Mouse (Mus musculus) midbrain, embryonic 10.5 days (tissue): ENCODE measurements at regions not wholly inside any gene's neighbourhood (a gene's known extent, or its start where the extent isn't known, plus 50 kb on each side); places are given as distances from the start of the nearest gene placed in this dataset.

Experiments
- DNase-seq: peaks from one replicate; pipeline ENCODE4 v3.0.0-alpha.2; 2017; ENCODE audit warnings: low spot score
- H3K27ac ChIP-seq: fragments of 300-500 bp; sonication (generic); replicated peaks from 2 replicates; pipeline ENCODE4 v1.5.1; 2016; ENCODE audit warnings: mild to moderate bottlenecking
- H3K27me3 ChIP-seq: fragments of 300-500 bp; sonication (generic); 2 replicates; pipeline ENCODE4 v1.6.1; 2016; ENCODE audit warnings: low read depth, mild to moderate bottlenecking; ENCODE audit not compliant: poor library complexity, severe bottlenecking
- H3K36me3 ChIP-seq: fragments of 300-500 bp; sonication (generic); 2 replicates; pipeline ENCODE4 v1.6.1; 2016; ENCODE audit warnings: mild to moderate bottlenecking, moderate library complexity
- H3K4me1 ChIP-seq: fragments of 300-500 bp; sonication (generic); 2 replicates; pipeline ENCODE4 v1.6.1; 2016
- H3K4me3 ChIP-seq: fragments of 300-500 bp; sonication (generic); 2 replicates; pipeline ENCODE4 v1.5.1; 2016; ENCODE audit warnings: mild to moderate bottlenecking, moderate library complexity
- H3K9me3 ChIP-seq: fragments of 300-500 bp; sonication (generic); replicated peaks from 2 replicates; pipeline ENCODE4 v1.6.1; 2016; ENCODE audit warnings: mild to moderate bottlenecking
- WGBS: fragments of 180-500 bp; shearing (Covaris S2); methylation state at CpG from one replicate; pipeline ENCODE4 v1.1.7; 2016; 5-methylcytosine and 5-hydroxymethylcytosine counted together

GRCm38 (mm10) chr7:129441085-129441617, 150.5 kb upstream of the Wdr11 start:
- 45% methylated on average over 4 of the region's 4 CpGs for WGBS
- peaks cover 10% of the 10 kb centered on the region for H3K27me3 ChIP-seq
- no peak for DNase-seq
- H3K4me3 ChIP-seq: no peak overlapping the region
- H3K4me1 ChIP-seq: peaks cover 22% of the 10 kb centered on the region
- no peaks in the 10 kb centered on the region for H3K9me3 ChIP-seq
- no peak overlapping the region for H3K27ac ChIP-seq
- H3K36me3 ChIP-seq: no peaks in the 10 kb centered on the region

GRCm38 (mm10) chr7:129469496-129469895, 122.2 kb upstream of the Wdr11 start:
- Histone ChIP-seq H3K4me1 (0 out of 2 replicates have a peak, but pooled peaks cover 4% of the 10 kb centered on the region), H3K9me3 (no peaks in the 10 kb centered on the region), H3K36me3 (no peaks in the 10 kb centered on the region), H3K27me3 (no peaks in the 10 kb centered on the region), H3K4me3 (no peak overlapping the region), H3K27ac (no peak overlapping the region)
- peak; percentile 53 for DNase-seq
- 11% methylated on average over 3 of the region's 3 CpGs for WGBS

GRCm38 (mm10) chr7:129483736-129484135, 107.9 kb upstream of the Wdr11 start:
- H3K9me3 ChIP-seq: no peaks in the 10 kb centered on the region; the same call in 1 of the 2 replicates
- no peaks in the 10 kb centered on the region for H3K27me3 ChIP-seq
- H3K4me3 ChIP-seq: no peak overlapping the region
- DNase-seq: no peak
- 87% methylated on average over 5 of the region's 5 CpGs for WGBS
- no peak overlapping the region for H3K27ac ChIP-seq
- no peaks in the 10 kb centered on the region for H3K36me3 ChIP-seq
- no peaks in the 10 kb centered on the region for H3K4me1 ChIP-seq

GRCm38 (mm10) chr7:129506894-129507293, 84.8 kb upstream of the Wdr11 start:
- Histone ChIP-seq H3K27me3 (no peaks in the 10 kb centered on the region), H3K4me1 (no peaks in the 10 kb centered on the region; the same call in 1 of the 2 replicates), H3K27ac (no peak overlapping the region), H3K9me3 (no peaks in the 10 kb centered on the region), H3K36me3 (no peaks in the 10 kb centered on the region), H3K4me3 (no peak overlapping the region)
- no peak for DNase-seq
- whole genome bisulfite sequencing: 20% methylated on average over 2 of the region's 2 CpGs

GRCm38 (mm10) chr7:129509631-129510132, 82.0 kb upstream of the Wdr11 start:
- no peak for DNase-seq
- H3K27ac ChIP-seq: no peak overlapping the region

GRCm38 (mm10) chr7:129514619-129515018, 77.0 kb upstream of the Wdr11 start:
- Histone ChIP-seq H3K27me3 (no peaks in the 10 kb centered on the region), H3K9me3 (peaks cover 6% of the 10 kb centered on the region; the same call in 1 of the 2 replicates), H3K4me3 (no peak overlapping the region), H3K4me1 (peaks cover 4% of the 10 kb centered on the region), H3K36me3 (no peaks in the 10 kb centered on the region), H3K27ac (no peak overlapping the region)
- WGBS: 70% methylated on average over 7 of the region's 7 CpGs
- DNase-seq: no peak

More at GRCm38 (mm10) chr7:129509631-129510132, 82.0 kb upstream of the Wdr11 start:
- WGBS: 81% methylated on average over 10 of the region's 10 CpGs
- Histone ChIP-seq H3K27me3 (no peaks in the 10 kb centered on the region), H3K36me3 (no peaks in the 10 kb centered on the region), H3K4me3 (no peak overlapping the region), H3K4me1 (peaks cover 3% of the 10 kb centered on the region), H3K9me3 (no peaks in the 10 kb centered on the region)

- Histone ChIP-seq H3K4me3 (no peak overlapping the region), H3K27ac (no peak overlapping the region), H3K4me1 (0 out of 2 replicates have a peak, but pooled peaks cover 4% of the 10 kb centered on the region), H3K36me3 (no peaks in the 10 kb centered on the region), H3K27me3 (no peaks in the 10 kb centered on the region), H3K9me3 (peaks cover 2% of the 10 kb centered on the region; the same call in 1 of the 2 replicates)
- WGBS: 87% methylated on average over 1 of the region's 1 CpGs
- DNase-seq: no peak
Observed at GRCm38 (mm10) chr7:129524369-129524915, 67.2 kb upstream of the Wdr11 start.

- 0 out of 2 replicates have a peak, but pooled peaks cover 4% of the 10 kb centered on the region for H3K4me1 ChIP-seq
- no peaks in the 10 kb centered on the region for H3K27me3 ChIP-seq
- H3K27ac ChIP-seq: no peak overlapping the region
- no peak for DNase-seq
- no peaks in the 10 kb centered on the region for H3K36me3 ChIP-seq
- WGBS: 72% methylated on average over 3 of the region's 3 CpGs
- no peaks in the 10 kb centered on the region for H3K9me3 ChIP-seq
- H3K4me3 ChIP-seq: no peak overlapping the region
Observed at GRCm38 (mm10) chr7:129525985-129526384, 65.7 kb upstream of the Wdr11 start.

- H3K27ac ChIP-seq: no peak overlapping the region
- H3K36me3 ChIP-seq: no peaks in the 10 kb centered on the region
- DNase-seq: no peak
- H3K4me1 ChIP-seq: 0 out of 2 replicates have a peak, but pooled peaks cover 4% of the 10 kb centered on the region
- no peaks in the 10 kb centered on the region for H3K27me3 ChIP-seq
- H3K9me3 ChIP-seq: no peaks in the 10 kb centered on the region
- H3K4me3 ChIP-seq: no peak overlapping the region
- WGBS: 77% methylated on average over 6 of the region's 6 CpGs
Observed at GRCm38 (mm10) chr7:129528263-129528662, 63.4 kb upstream of the Wdr11 start.

GRCm38 (mm10) chr7:129533366-129533905, 58.2 kb upstream of the Wdr11 start:
- Histone ChIP-seq H3K9me3 (no peaks in the 10 kb centered on the region), H3K36me3 (no peaks in the 10 kb centered on the region), H3K4me3 (no peak overlapping the region), H3K4me1 (no peaks in the 10 kb centered on the region), H3K27me3 (no peaks in the 10 kb centered on the region), H3K27ac (no peak overlapping the region)
- DNase-seq: no peak
- WGBS: 84% methylated on average over 6 of the region's 6 CpGs
